Mouse (Mus musculus) C2C12 (cell line): Measurements from ENCODE around the gene Srsf7. TPM values are rescaled to one million over a fixed set of nuclear protein-coding genes. Genes with fewer than 3 reads are reported as not detected.

ENCODE experiments used
- H3K27me3 ChIP-seq: one replicate; pipeline ENCODE4 v1.6.1; 2011; ENCODE audit not compliant: control insufficient read depth, insufficient read depth, insufficient read length
- H3K36me3 ChIP-seq: one replicate; pipeline ENCODE4 v1.6.1; 2011; ENCODE audit not compliant: control insufficient read depth, insufficient read depth
- H3K4me3 ChIP-seq: one replicate; pipeline ENCODE4 v1.5.1; 2011; ENCODE audit warnings: mild to moderate bottlenecking, control low read depth; ENCODE audit not compliant: poor library complexity, insufficient read depth, severe bottlenecking
- H3K79me2 ChIP-seq: one replicate; pipeline ENCODE4 v1.6.1; 2011; ENCODE audit not compliant: control insufficient read depth, insufficient read depth
- H3K79me3 ChIP-seq: one replicate; pipeline ENCODE4 v1.6.1; 2011; ENCODE audit warnings: low read depth, control low read depth
- H3ac ChIP-seq: one replicate; pipeline ENCODE3; 2011; ENCODE audit warnings: low read depth; ENCODE audit not compliant: control insufficient read depth, insufficient read length
- CEBPB ChIP-seq: IDR thresholded peaks from one replicate; pipeline ENCODE4 v1.6.1; 2011; ENCODE audit warnings: low read depth, mild to moderate bottlenecking, control low read depth, moderate library complexity
- CTCF ChIP-seq: IDR thresholded peaks from one replicate; pipeline ENCODE4 v1.5.1; 2011; ENCODE audit not compliant: control insufficient read depth, insufficient read depth, insufficient read length
- FOSL1 ChIP-seq: IDR thresholded peaks from one replicate; pipeline ENCODE4 v1.8.0; 2011; ENCODE audit warnings: mild to moderate bottlenecking, low read length; ENCODE audit not compliant: poor library complexity, insufficient read depth, severe bottlenecking
- MAX ChIP-seq: IDR thresholded peaks from one replicate; pipeline ENCODE4 v1.6.1; 2011; ENCODE audit warnings: mild to moderate bottlenecking, control low read depth
- MYOD1 ChIP-seq: IDR thresholded peaks from one replicate; pipeline ENCODE4 v1.6.1; 2011; ENCODE audit warnings: low read depth; ENCODE audit not compliant: control insufficient read depth, insufficient read length
- MYOG ChIP-seq: IDR thresholded peaks from one replicate; pipeline ENCODE4 v1.6.1; 2011; ENCODE audit not compliant: control insufficient read depth, insufficient read length; ENCODE audit errors: extremely low read depth
- USF1 ChIP-seq: IDR thresholded peaks from one replicate; pipeline ENCODE4 v1.6.1; 2011; ENCODE audit warnings: low read depth, mild to moderate bottlenecking, control low read depth, moderate library complexity
- polyA plus RNA-seq: library from polyadenylated mRNA; unstranded; fragments of >200 nt; fragmentation: generic; extraction: Trizol; gene quantifications from one replicate; pipeline ENCODE4 v1.2.1, GENCODE M21; 2012; ENCODE audit warnings: missing spikeins

The Srsf7 gene
- polyA plus RNA-seq, 1 experiment = 228 TPM

DNA sequence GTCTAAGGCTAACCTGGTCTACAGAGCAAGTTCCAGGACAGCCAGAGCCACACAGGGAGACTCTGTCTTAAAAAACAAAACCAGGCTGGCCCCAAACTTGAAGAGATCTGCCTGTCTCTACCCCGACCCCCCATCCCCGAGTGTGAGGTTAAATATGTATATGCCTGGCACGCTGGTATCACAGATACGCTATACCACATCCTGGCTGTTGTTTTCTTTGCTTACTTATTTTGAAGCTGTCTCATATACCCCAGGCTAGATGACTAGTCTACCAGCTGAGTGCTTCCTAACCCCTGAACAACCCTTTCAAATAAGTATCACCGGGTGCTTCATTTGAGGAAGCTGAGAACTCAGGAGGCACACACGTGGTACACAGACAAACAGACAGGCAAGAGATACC lies 37.3 kb downstream of the Srsf7 start:
- H3K27me3 ChIP-seq = no peaks in the 10 kb centered on the region
- no peaks in the 10 kb centered on the region for H3K79me3 ChIP-seq
- TF ChIP-seq MYOD1 (no peak), FOSL1 (no peak), MYOG (no peak), CTCF (no peak), USF1 (no peak), CEBPB (no peak)
- H3K4me3 ChIP-seq = no peak overlapping the region
- H3ac ChIP-seq = no peak overlapping the region
- H3K36me3 ChIP-seq = no peaks in the 10 kb centered on the region
- H3K79me2 ChIP-seq = no peaks in the 10 kb centered on the region

DNA sequence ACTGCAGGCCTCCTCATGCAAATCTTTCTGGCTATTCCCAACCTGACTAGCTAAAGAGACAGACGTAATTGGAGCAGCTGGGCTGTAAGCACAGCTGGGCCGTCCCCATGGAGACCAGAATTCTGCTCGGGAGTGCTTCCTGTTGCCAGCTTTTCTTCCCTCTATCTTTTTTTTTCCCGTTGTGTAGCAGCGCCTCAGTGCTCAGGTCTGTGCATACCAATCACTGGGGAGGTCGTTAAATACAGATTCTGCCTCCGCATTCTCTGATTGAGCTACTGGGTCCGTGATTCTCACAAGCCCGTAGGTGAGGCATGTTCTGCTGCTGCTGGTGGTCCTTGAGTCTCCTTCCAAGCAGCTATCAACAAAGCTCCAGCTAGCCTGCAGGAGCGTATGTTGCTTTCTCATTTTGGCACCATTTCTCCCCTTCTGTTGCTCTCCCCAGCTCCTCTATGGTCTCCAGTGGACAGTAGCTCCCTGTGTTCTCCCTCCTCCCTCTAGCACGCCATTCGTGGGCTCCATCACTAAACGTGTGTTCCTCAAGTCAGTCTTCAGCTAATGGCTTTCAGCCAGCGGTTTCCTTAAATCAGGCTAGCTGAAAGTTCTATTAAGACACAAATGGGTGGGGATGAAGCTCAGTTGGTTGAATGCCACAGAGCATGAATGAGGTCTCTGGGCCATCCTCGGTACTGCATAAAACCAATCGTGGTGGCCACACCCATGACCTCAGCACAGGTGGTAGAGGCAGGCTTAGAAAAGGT lies 38.5 kb downstream of the Srsf7 start:
- TF ChIP-seq USF1 (no peak), CEBPB (no peak), MYOD1 (no peak), FOSL1 (no peak), MAX (no peak), MYOG (no peak), CTCF (no peak)
- Histone ChIP-seq H3ac (no peak overlapping the region), H3K4me3 (no peak overlapping the region), H3K79me3 (no peaks in the 10 kb centered on the region), H3K27me3 (no peaks in the 10 kb centered on the region), H3K79me2 (no peaks in the 10 kb centered on the region), H3K36me3 (no peaks in the 10 kb centered on the region)

DNA sequence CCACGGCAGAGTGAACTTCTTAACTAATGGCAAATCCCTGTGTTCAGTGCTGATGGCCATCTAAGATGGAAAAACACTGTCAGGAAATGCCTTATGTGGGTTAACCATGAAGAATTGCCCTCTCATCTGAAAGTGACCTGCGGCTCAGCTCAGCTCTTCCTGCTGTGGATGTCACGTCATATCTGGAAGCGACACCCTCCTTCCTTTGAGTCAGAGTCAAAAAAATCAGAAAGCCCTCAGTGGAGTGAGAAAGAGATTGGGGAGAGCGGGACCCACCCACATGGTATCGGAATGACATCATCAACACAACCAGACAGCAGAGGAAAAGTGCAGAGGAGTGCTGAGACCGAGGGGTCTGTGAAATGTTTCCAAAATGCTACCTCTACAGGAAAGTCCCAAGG lies 39.3 kb downstream of the Srsf7 start:
- no peaks in the 10 kb centered on the region for H3K79me2 ChIP-seq
- H3K27me3 ChIP-seq = no peaks in the 10 kb centered on the region
- TF ChIP-seq FOSL1 = no peak
- no peak for TF ChIP-seq MAX
- TF ChIP-seq MYOG = no peak
- TF ChIP-seq CEBPB = no peak
- TF ChIP-seq USF1 = no peak
- no peak for TF ChIP-seq CTCF
- no peak for TF ChIP-seq MYOD1
- H3ac ChIP-seq = no peak overlapping the region
- no peak overlapping the region for H3K4me3 ChIP-seq
- H3K36me3 ChIP-seq = no peaks in the 10 kb centered on the region
- H3K79me3 ChIP-seq = no peaks in the 10 kb centered on the region

DNA sequence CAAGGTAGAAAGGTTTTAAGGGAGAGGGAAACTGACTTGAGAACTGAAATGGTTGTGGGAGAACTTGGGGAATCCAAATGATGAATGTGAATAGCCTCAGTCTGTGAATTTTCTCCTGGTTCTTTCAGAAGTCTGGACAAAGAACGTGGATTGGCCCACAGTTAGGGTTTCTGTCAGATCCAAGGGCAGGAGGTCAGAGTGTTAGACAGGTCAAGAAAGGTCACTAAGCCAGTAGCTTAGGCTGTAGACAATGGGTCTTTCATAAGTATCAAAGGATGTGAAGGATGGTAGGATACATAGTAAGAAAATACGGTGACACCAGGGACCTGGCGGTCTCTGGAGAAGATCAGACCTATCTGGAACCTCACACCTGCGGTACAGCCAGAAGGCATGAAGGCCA lies 39.7 kb downstream of the Srsf7 start:
- Histone ChIP-seq H3K79me3 (no peaks in the 10 kb centered on the region), H3K4me3 (no peak overlapping the region), H3K79me2 (no peaks in the 10 kb centered on the region), H3ac (no peak overlapping the region), H3K36me3 (no peaks in the 10 kb centered on the region), H3K27me3 (no peaks in the 10 kb centered on the region)
- TF ChIP-seq FOSL1 (no peak), MYOG (no peak), MAX (no peak), USF1 (no peak), MYOD1 (no peak), CEBPB (no peak), CTCF (no peak)

DNA sequence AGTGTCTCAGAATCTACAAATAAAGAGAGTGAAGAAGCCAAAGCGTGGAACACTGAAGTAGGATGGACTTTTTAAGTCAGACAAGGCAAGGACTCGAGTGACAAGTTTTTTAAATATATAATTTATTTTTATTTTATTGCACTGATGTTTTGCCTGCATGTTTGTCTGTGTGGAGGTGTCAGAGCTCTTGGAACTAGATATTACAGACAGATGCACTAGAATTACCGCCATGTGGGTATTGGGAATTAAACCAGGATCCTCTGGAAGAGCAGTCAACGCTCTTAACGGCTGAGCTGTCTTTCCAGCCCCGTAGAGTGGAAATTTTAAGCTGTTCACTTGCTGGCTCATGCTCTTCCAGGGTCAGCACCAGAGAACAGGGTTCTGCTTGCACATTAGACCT lies 40.8 kb downstream of the Srsf7 start:
- Histone ChIP-seq H3K36me3 (no peaks in the 10 kb centered on the region), H3K79me2 (no peaks in the 10 kb centered on the region), H3K27me3 (no peaks in the 10 kb centered on the region), H3K79me3 (no peaks in the 10 kb centered on the region), H3K4me3 (no peak overlapping the region), H3ac (no peak overlapping the region)
- TF ChIP-seq MYOG (no peak), USF1 (no peak), CEBPB (no peak), CTCF (no peak), FOSL1 (no peak), MAX (no peak), MYOD1 (no peak)

DNA sequence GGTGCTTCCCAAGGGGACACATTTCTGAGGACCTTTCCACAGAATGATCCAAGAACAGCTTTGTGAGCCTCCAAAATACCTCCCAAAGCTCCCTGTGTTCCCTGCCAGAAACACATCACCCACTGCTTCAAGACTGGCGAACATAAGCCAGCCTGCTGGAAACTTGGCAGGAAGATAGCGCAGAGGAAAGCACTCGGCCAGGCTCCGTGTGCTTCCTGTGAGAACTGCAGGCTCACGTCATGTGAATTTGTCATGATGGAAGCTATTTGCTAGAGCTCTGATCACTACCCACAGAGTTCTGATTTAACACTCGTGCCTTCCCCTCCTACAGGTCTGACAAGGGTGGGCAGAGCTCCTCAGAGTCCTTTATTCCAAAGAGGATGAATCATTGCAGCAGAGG lies 41.4 kb downstream of the Srsf7 start:
- Histone ChIP-seq H3K36me3 (no peaks in the 10 kb centered on the region), H3ac (no peak overlapping the region), H3K4me3 (no peak overlapping the region), H3K79me2 (no peaks in the 10 kb centered on the region), H3K27me3 (no peaks in the 10 kb centered on the region), H3K79me3 (no peaks in the 10 kb centered on the region)
- TF ChIP-seq MYOG (no peak), USF1 (no peak), CEBPB (no peak), MAX (no peak), FOSL1 (no peak), MYOD1 (no peak), CTCF (no peak)
